ENCODE assay signal across 29 mouse cellular contexts in the genomic region with DNA sequence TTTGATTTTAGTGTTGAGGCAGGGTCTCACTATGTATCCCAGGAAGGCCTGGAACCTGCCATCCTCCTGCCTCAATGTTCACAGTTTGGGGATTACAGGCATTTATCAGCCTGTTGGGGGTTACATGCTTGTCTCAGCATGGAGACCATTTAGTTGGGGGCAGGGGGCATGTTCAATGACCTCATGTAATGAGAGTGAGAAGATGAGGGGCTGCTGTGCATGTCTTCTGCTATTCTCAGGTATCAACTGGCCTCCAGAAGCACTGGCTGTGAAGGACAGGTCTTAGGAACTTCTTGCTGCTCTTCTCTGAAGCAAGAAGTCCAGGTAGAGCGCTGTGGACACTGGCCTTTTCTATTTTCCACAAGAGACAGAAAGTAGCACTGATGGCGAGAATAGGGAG.
DNase-seq lines count a peak whose midpoint lies in the region; ATAC-seq and TF ChIP-seq lines count a peak whose summit lies in the region.
"Had no signal": no experiment of that assay in that cellular context is flagged by ENCODE, and none has a peak within 500 bp of the region (broad histone marks: within the 10 kb centered on the region; RNA-seq: fewer than 3 reads in every experiment).

No protein-coding gene starts in this region.

- DNase-seq in heart, embryonic 10.5 days (ENCODE audit: low spot score): peak; percentile 52
- DNase-seq in heart, postnatal 4 days: no peak
- DNase-seq in hindbrain, postnatal 0 days (ENCODE audit: low spot score): no peak
- DNase-seq in left cerebral cortex, adult 2 months (ENCODE audit: extremely low spot score in 1 of 2, low spot score in 2 of 2): no peak
- no peak for DNase-seq in left cerebral cortex, adult 18-20 months (ENCODE audit: low spot score in 2 of 2)
- no peak for DNase-seq in urinary bladder, adult 18-20 months (ENCODE audit: low spot score in 2 of 2)
- DNase-seq: adrenal gland, postnatal 10 days; adrenal gland, postnatal 36 days; B cell, adult 2 months; cerebellum, adult 18-20 months; cerebellum, adult 9-10 months; cerebellum, postnatal 14 days; embryo, embryonic 11 days; gastrocnemius, postnatal 25 days; heart, postnatal 10 days; heart, postnatal 36 days; kidney, adult 11 months had no signal

- H3K4me1 ChIP-seq in heart, embryonic 10.5 days: peaks cover 4% of the 10 kb centered on the region; the same call in 1 of the 2 replicates
- H3K4me1 ChIP-seq in hindbrain, embryonic 15.5 days (replicated peaks): peaks cover 9% of the 10 kb centered on the region
- 0 out of 2 replicates have a peak, but pooled peaks cover 4% of the 10 kb centered on the region for H3K4me1 ChIP-seq in hindbrain, postnatal 0 days (ENCODE audit: insufficient read depth, low read length)
- no peaks in the 10 kb centered on the region for H3K4me1 ChIP-seq in neural tube, embryonic 14.5 days (ENCODE audit: control insufficient read depth, insufficient read depth, low read length)
- H3K4me1 ChIP-seq: embryonic facial prominence, embryonic 10.5 days; embryonic facial prominence, embryonic 13.5 days; forebrain, embryonic 12.5 days; forebrain, embryonic 15.5 days; heart, embryonic 15.5 days; intestine, embryonic 15.5 days had no signal

- no peak overlapping the region for H3K9ac ChIP-seq in hindbrain, embryonic 15.5 days
- no peak overlapping the region for H3K9ac ChIP-seq in hindbrain, postnatal 0 days (replicated peaks; ENCODE audit: low read length)
- no peak overlapping the region for H3K9ac ChIP-seq in neural tube, embryonic 14.5 days (replicated peaks; ENCODE audit: low read depth, low read length)
- H3K9ac ChIP-seq: embryonic facial prominence, embryonic 13.5 days; forebrain, embryonic 12.5 days; forebrain, embryonic 15.5 days; heart, embryonic 12.5 days; heart, embryonic 15.5 days; intestine, embryonic 15.5 days had no signal

- no peak for ATAC-seq in hindbrain, embryonic 15.5 days (ENCODE audit: low FRiP score, low read depth)
- no peak for ATAC-seq in hindbrain, postnatal 0 days
- ATAC-seq in neural tube, embryonic 14.5 days (ENCODE audit: low read depth): no peak
- ATAC-seq: forebrain, embryonic 15.5 days; intestine, embryonic 15.5 days; Patski had no signal

- WGBS in heart, embryonic 10.5 days: 68% methylated on average over 2 of the region's 2 CpGs
- WGBS in hindbrain, embryonic 15.5 days: 81% methylated on average over 2 of the region's 2 CpGs
- WGBS in hindbrain, postnatal 0 days: 87% methylated on average over 2 of the region's 2 CpGs
- 76% methylated on average over 2 of the region's 2 CpGs for WGBS in neural tube, embryonic 14.5 days

- H3K9me3 ChIP-seq in heart, embryonic 10.5 days: no peaks in the 10 kb centered on the region
- no peaks in the 10 kb centered on the region for H3K9me3 ChIP-seq in hindbrain, embryonic 15.5 days
- H3K9me3 ChIP-seq in hindbrain, postnatal 0 days (ENCODE audit: low read length): no peaks in the 10 kb centered on the region
- no peaks in the 10 kb centered on the region for H3K9me3 ChIP-seq in neural tube, embryonic 14.5 days (ENCODE audit: control insufficient read depth, low read length)
- H3K9me3 ChIP-seq: embryonic facial prominence, embryonic 10.5 days; embryonic facial prominence, embryonic 13.5 days; forebrain, embryonic 12.5 days; forebrain, embryonic 15.5 days; G1E; heart, embryonic 15.5 days; intestine, embryonic 15.5 days had no signal

- intact Hi-C loops in left cerebral cortex, adult 2 months (cut with DNase I): loop anchor here (5.0 kb wide), 2 partner anchors 38 to 227 kb away; no protein-coding TSS in a partner anchor

- no peak overlapping the region for H3K4me3 ChIP-seq in heart, embryonic 10.5 days
- H3K4me3 ChIP-seq in hindbrain, embryonic 15.5 days: no peak overlapping the region
- H3K4me3 ChIP-seq in hindbrain, postnatal 0 days (ENCODE audit: low read length): no peak overlapping the region
- no peak overlapping the region for H3K4me3 ChIP-seq in left cerebral cortex, adult 2 months
- no peak overlapping the region for H3K4me3 ChIP-seq in neural tube, embryonic 14.5 days (ENCODE audit: low read depth, low read length)
- H3K4me3 ChIP-seq: embryonic facial prominence, embryonic 10.5 days; embryonic facial prominence, embryonic 13.5 days; erythroblast, embryonic 14.5 days; forebrain, embryonic 12.5 days; forebrain, embryonic 15.5 days; heart, embryonic 12.5 days; heart, embryonic 15.5 days; intestine, embryonic 15.5 days had no signal

- no peak overlapping the region for H3K4me2 ChIP-seq in hindbrain, embryonic 15.5 days
- no peak overlapping the region for H3K4me2 ChIP-seq in hindbrain, postnatal 0 days (ENCODE audit: low read depth, low read length)
- no peak overlapping the region for H3K4me2 ChIP-seq in neural tube, embryonic 14.5 days (ENCODE audit: low read depth, low read length)
- H3K4me2 ChIP-seq: embryonic facial prominence, embryonic 13.5 days; forebrain, embryonic 12.5 days; forebrain, embryonic 15.5 days; heart, embryonic 12.5 days; heart, embryonic 15.5 days; intestine, embryonic 15.5 days had no signal

- TF ChIP-seq CTCF in hindbrain, postnatal 0 days (IDR thresholded peaks at IDR 0.05; ENCODE audit: low read depth): no peak
- no peak for TF ChIP-seq CTCF in left cerebral cortex, adult 2 months (IDR thresholded peaks at IDR 0.05)

- H3K27ac ChIP-seq in heart, embryonic 10.5 days: no peak overlapping the region
- H3K27ac ChIP-seq in hindbrain, embryonic 15.5 days (replicated peaks): 0 out of 2 replicates have a peak overlapping the region, but pooled peaks have one; percentile 32
- no peak overlapping the region for H3K27ac ChIP-seq in hindbrain, postnatal 0 days
- peak overlapping the region; percentile 48 for H3K27ac ChIP-seq in left cerebral cortex, adult 2 months
- H3K27ac ChIP-seq in neural tube, embryonic 14.5 days (ENCODE audit: low read depth, low read length): peak overlapping the region; percentile 34; the same call in 1 of the 2 replicates
- H3K27ac ChIP-seq: embryonic facial prominence, embryonic 10.5 days; embryonic facial prominence, embryonic 13.5 days; forebrain, embryonic 12.5 days; forebrain, embryonic 15.5 days; heart, embryonic 15.5 days; intestine, embryonic 15.5 days had no signal

- H3K36me3 ChIP-seq in heart, embryonic 10.5 days: no peaks in the 10 kb centered on the region
- no peaks in the 10 kb centered on the region for H3K36me3 ChIP-seq in hindbrain, embryonic 15.5 days
- no peaks in the 10 kb centered on the region for H3K36me3 ChIP-seq in hindbrain, postnatal 0 days (ENCODE audit: insufficient read depth, low read length)
- no peaks in the 10 kb centered on the region for H3K36me3 ChIP-seq in neural tube, embryonic 14.5 days (ENCODE audit: control insufficient read depth, insufficient read depth, low read length)
- H3K36me3 ChIP-seq: embryonic facial prominence, embryonic 10.5 days; embryonic facial prominence, embryonic 13.5 days; forebrain, embryonic 12.5 days; forebrain, embryonic 15.5 days; G1E; heart, embryonic 12.5 days; heart, embryonic 15.5 days; intestine, embryonic 15.5 days had no signal

- H3K27me3 ChIP-seq in heart, embryonic 10.5 days (ENCODE audit: insufficient read depth, poor library complexity, severe bottlenecking): no peaks in the 10 kb centered on the region
- no peaks in the 10 kb centered on the region for H3K27me3 ChIP-seq in hindbrain, embryonic 15.5 days
- no peaks in the 10 kb centered on the region for H3K27me3 ChIP-seq in hindbrain, postnatal 0 days (ENCODE audit: insufficient read depth, low read length)
- no peaks in the 10 kb centered on the region for H3K27me3 ChIP-seq in neural tube, embryonic 14.5 days (ENCODE audit: control insufficient read depth, insufficient read depth, low read length)
- H3K27me3 ChIP-seq: embryonic facial prominence, embryonic 13.5 days; forebrain, embryonic 12.5 days; forebrain, embryonic 15.5 days; heart, embryonic 12.5 days; heart, embryonic 15.5 days; intestine, embryonic 15.5 days had no signal

Comparison
In these comparisons a context has a peak if more than half of its experiments do, and no peak if none do; other contexts are left out.
1. H3K27ac ChIP-seq: peak in hindbrain, embryonic 15.5 days (single experiment), left cerebral cortex, adult 2 months (single experiment) and neural tube, embryonic 14.5 days (single experiment); none in heart, embryonic 10.5 days (single experiment) and hindbrain, postnatal 0 days (single experiment).